Mouse (Mus musculus): Measurements from ENCODE around the gene Slc16a7.

DNA sequence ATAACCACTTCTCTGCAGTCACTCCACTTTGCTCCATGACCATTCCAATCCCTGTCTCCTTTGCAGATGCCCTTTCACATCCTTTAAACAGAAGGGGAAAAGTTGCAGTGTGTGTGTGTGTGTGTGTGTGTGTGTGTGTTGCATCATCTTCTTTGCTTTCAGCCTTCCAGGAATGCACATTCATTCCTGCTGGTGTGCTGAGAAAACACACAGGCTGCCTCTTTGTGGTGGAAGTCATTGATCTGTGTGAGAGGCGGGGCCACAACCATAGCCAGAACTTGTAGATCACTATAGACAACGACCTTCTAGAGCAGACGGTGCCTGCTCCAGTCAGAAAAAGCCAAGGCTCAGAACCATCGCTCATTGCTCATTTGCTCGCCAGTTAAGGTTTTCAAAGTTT is 103.9 kb downstream of the Slc16a7 start:
- no peak for TF ChIP-seq CTCF (IDR thresholded peaks at IDR 0.05; ENCODE audit: extremely low read depth, insufficient read length, insufficient replicate concordance, low read depth, low read length)
- TF ChIP-seq POLR2A (IDR thresholded peaks at IDR 0.05; ENCODE audit: low read depth, low read length): no peak
